Mouse (Mus musculus) hindbrain, embryonic 14.5 days (tissue): ENCODE results near the gene Epb41l2. TPM values are rescaled to one million over a fixed set of nuclear protein-coding genes. Genes with fewer than 3 reads are reported as not detected.

Experiments used
- ATAC-seq: fragments of 200-750 bp; cut with Nextera tagmentation; 2 replicates; pipeline ENCODE4 v1.8.0; 2017; ENCODE audit warnings: moderate number of reproducible peaks, mild to moderate bottlenecking, moderate TSS enrichment, moderate library complexity; ENCODE audit not compliant: low FRiP score
- DNase-seq: peaks from one replicate; pipeline ENCODE4 v3.0.0-alpha.2; 2015; ENCODE audit warnings: low spot score
- H3K27ac ChIP-seq: fragments of 300-500 bp; sonication (generic); 2 replicates; pipeline ENCODE4 v1.5.1; 2014; ENCODE audit warnings: mild to moderate bottlenecking, moderate library complexity
- H3K27me3 ChIP-seq: fragments of 300-500 bp; sonication (generic); 2 replicates; pipeline ENCODE4 v1.6.1; 2014; ENCODE audit warnings: mild to moderate bottlenecking, low read length, mixed read lengths; ENCODE audit not compliant: control insufficient read depth, insufficient read depth
- H3K36me3 ChIP-seq: fragments of 300-500 bp; sonication (generic); replicated peaks from 2 replicates; pipeline ENCODE4 v1.6.1; 2014; ENCODE audit not compliant: control insufficient read depth, insufficient read depth
- H3K4me1 ChIP-seq: fragments of 300-500 bp; sonication (generic); replicated peaks from 2 replicates; pipeline ENCODE4 v1.6.1; 2014; ENCODE audit warnings: antibody characterized with exemption, low read length, mixed read lengths; ENCODE audit not compliant: control insufficient read depth, insufficient read depth
- H3K4me2 ChIP-seq: fragments of 300-500 bp; sonication (generic); replicated peaks from 2 replicates; pipeline ENCODE4 v1.6.1; 2014; ENCODE audit warnings: mild to moderate bottlenecking, moderate library complexity
- H3K4me3 ChIP-seq: fragments of 300-500 bp; sonication (generic); replicated peaks from 2 replicates; pipeline ENCODE4 v1.5.1; 2014; ENCODE audit warnings: mild to moderate bottlenecking, low read length
- H3K9ac ChIP-seq: fragments of 300-500 bp; sonication (generic); 2 replicates; pipeline ENCODE4 v1.6.1; 2014
- H3K9me3 ChIP-seq: fragments of 300-500 bp; sonication (generic); 2 replicates; pipeline ENCODE4 v1.6.1; 2016; ENCODE audit warnings: low read length; ENCODE audit not compliant: control insufficient read depth
- WGBS: fragments of 180-500 bp; shearing (Covaris S2); extraction: QIAGEN DNeasy Blood & Tissue Kit; methylation state at CpG from one replicate; pipeline ENCODE4 v1.1.7; 2014; 5-methylcytosine and 5-hydroxymethylcytosine counted together
- polyA plus RNA-seq: library from polyadenylated mRNA; unstranded; fragments of >200 nt; fragmentation: Nextera tagmentation; extraction: Ambion mirVana; gene quantifications from 2 replicates; pipeline ENCODE4 v1.2.1, GENCODE M21; 2014

Epb41l2 gene
- polyA plus RNA-seq, 1 experiment from 2014 or later, result 31.0 TPM

DNA sequence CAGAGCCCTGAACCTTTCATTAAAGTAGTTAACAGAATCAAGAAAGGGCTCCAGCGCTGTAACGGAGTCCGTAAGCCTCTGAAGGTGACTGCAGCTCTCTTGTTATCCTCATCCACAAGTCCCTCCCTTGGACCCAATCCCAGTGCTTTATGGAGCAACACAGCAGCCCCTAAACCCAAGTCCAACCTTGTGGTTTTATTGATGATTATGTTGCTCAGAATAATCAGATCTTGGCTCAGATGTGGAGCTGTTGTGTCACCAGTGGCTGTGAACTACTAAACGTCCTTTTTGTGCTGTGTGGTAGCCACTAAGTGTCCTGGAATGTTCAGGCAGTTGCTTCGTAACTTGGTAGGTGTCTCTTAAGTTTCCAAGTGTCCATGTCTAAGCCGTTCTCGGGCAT, 33.2 kb downstream of the Epb41l2 start:
- Histone ChIP-seq H3K36me3 (no peaks in the 10 kb centered on the region), H3K9me3 (no peaks in the 10 kb centered on the region), H3K4me2 (no peak overlapping the region), H3K27ac (no peak overlapping the region), H3K4me3 (no peak overlapping the region), H3K4me1 (no peaks in the 10 kb centered on the region), H3K9ac (no peak overlapping the region), H3K27me3 (no peaks in the 10 kb centered on the region)
- ATAC-seq (no peak), DNase-seq (no peak)
- WGBS, result 90% methylated on average over 7 of the region's 7 CpGs

- Histone ChIP-seq H3K4me3 (no peak overlapping the region), H3K9ac (no peak overlapping the region), H3K9me3 (no peaks in the 10 kb centered on the region), H3K4me1 (no peaks in the 10 kb centered on the region), H3K27me3 (no peaks in the 10 kb centered on the region), H3K27ac (no peak overlapping the region), H3K36me3 (no peaks in the 10 kb centered on the region), H3K4me2 (no peak overlapping the region)
- 94% methylated on average over 1 of the region's 1 CpGs for WGBS
- ATAC-seq, result no peak
- no peak for DNase-seq
These were observed 34.1 kb downstream of the Epb41l2 start for GRCm38 (mm10) chr10:25393721-25394120.

DNA sequence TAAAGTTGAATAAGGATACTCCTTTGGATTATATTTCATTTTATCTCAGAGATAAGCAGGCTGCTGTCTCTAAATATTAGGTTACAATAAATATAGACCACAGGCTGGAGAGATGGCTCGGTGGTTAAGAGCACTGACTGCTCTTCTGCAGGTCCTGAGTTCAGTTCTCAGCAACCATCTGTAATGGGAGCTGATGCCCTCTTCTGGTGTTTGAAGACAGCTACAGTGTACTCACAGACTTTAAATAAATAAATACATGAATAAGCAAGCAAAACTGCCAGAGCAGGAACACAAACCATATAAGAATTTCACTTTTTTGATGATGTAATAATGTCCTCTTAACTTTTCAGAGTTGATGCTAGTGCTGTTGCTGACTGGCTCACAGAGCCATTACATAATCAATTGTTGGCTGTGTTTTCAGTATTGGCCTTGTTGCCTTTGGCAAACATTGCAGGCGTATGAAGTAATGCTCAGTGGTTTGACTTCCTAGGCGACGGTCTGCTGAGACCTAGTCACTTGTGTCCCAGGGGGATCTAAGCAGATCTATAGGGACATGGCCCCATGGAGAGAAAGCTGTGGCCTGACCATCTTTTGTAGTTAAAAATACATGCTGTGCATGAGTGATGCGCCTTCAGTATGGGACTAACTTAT, 35.8 kb downstream of the Epb41l2 start:
- H3K4me3 ChIP-seq, result no peak overlapping the region
- H3K9ac ChIP-seq, result no peak overlapping the region
- ATAC-seq (no peak), DNase-seq (no peak)
- H3K27me3 ChIP-seq, result no peaks in the 10 kb centered on the region
- 79% methylated on average over 5 of the region's 5 CpGs for WGBS
- no peaks in the 10 kb centered on the region for H3K36me3 ChIP-seq
- H3K4me2 ChIP-seq, result no peak overlapping the region
- H3K4me1 ChIP-seq, result no peaks in the 10 kb centered on the region
- H3K27ac ChIP-seq, result no peak overlapping the region
- H3K9me3 ChIP-seq, result no peaks in the 10 kb centered on the region

DNA sequence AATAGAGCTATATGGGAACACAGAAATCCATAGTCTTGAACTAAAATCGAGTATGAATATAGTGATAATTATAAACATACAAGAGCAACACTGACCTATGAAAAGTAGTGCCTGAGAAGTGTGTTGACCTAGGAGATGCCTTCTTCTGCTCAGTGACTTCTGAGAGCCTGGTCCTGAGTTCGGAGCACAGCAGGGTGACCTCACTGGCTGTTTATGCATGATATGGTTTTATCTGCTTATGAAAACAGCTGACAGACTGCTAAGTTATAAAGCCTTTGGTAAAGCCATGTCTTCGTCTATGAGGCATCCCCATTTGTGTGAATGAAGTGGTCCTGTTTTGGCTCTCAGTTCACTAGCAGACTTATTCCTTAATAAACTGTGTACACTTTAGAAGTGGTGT, 37.3 kb downstream of the Epb41l2 start:
- ATAC-seq, result no peak
- Histone ChIP-seq H3K9me3 (no peaks in the 10 kb centered on the region), H3K27ac (no peak overlapping the region), H3K36me3 (no peaks in the 10 kb centered on the region), H3K27me3 (no peaks in the 10 kb centered on the region), H3K4me3 (no peak overlapping the region), H3K9ac (no peak overlapping the region), H3K4me2 (no peak overlapping the region), H3K4me1 (no peaks in the 10 kb centered on the region)
- 88% methylated on average over 3 of the region's 3 CpGs for WGBS
- no peak for DNase-seq

- no peak for ATAC-seq
- WGBS, result 67% methylated on average over 14 of the region's 14 CpGs
- H3K4me2 ChIP-seq, result no peak overlapping the region
These were observed 38.4 kb downstream of the Epb41l2 start for GRCm38 (mm10) chr10:25397767-25398690.

GRCm38 (mm10) chr10:25399016-25399415, 39.4 kb downstream of the Epb41l2 start:
- 93% methylated on average over 4 of the region's 4 CpGs for WGBS
- Histone ChIP-seq H3K9ac (no peak overlapping the region), H3K27me3 (no peaks in the 10 kb centered on the region), H3K4me1 (no peaks in the 10 kb centered on the region), H3K4me3 (no peak overlapping the region), H3K36me3 (no peaks in the 10 kb centered on the region), H3K4me2 (no peak overlapping the region), H3K9me3 (no peaks in the 10 kb centered on the region), H3K27ac (no peak overlapping the region)
- no peak for DNase-seq
- ATAC-seq, result no peak

More at GRCm38 (mm10) chr10:25397767-25398690, 38.4 kb downstream of the Epb41l2 start:
- Histone ChIP-seq H3K27me3 (no peaks in the 10 kb centered on the region), H3K27ac (no peak overlapping the region), H3K4me3 (no peak overlapping the region), H3K36me3 (no peaks in the 10 kb centered on the region), H3K9ac (no peak overlapping the region), H3K4me1 (no peaks in the 10 kb centered on the region), H3K9me3 (no peaks in the 10 kb centered on the region)
- no peak for DNase-seq

DNA sequence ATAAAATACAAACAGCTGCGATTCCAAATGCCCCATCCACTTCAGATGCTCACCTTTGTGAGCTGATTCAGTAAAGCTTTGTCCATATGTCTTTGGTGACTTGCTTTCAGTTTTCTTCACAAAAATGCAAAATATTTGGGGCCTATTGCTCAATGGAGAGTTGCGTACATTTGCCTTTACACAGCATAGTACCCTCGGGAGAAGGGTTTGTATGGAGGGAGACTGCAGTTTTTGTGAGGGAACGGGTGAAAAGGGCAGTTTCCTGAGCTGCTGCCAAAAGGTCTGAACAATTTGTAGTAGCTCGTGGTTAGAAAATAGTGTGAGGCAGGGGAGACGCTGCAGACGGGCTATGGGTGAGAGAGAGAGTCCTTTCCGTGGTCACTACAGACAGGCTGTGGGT, 40.5 kb downstream of the Epb41l2 start:
- Histone ChIP-seq H3K4me2 (no peak overlapping the region), H3K4me3 (no peak overlapping the region), H3K9me3 (no peaks in the 10 kb centered on the region), H3K4me1 (no peaks in the 10 kb centered on the region), H3K36me3 (no peaks in the 10 kb centered on the region), H3K27me3 (no peaks in the 10 kb centered on the region), H3K9ac (no peak overlapping the region), H3K27ac (no peak overlapping the region)
- ATAC-seq (no peak), DNase-seq (no peak)
- 57% methylated on average over 8 of the region's 8 CpGs for WGBS

GRCm38 (mm10) chr10:25400646-25401045, 41.0 kb downstream of the Epb41l2 start:
- 95% methylated on average over 9 of the region's 9 CpGs for WGBS
- no peak for ATAC-seq

GRCm38 (mm10) chr10:25401356-25401755, 41.8 kb downstream of the Epb41l2 start:
- Histone ChIP-seq H3K27me3 (no peaks in the 10 kb centered on the region), H3K27ac (no peak overlapping the region), H3K9ac (no peak overlapping the region), H3K9me3 (no peaks in the 10 kb centered on the region), H3K4me1 (no peaks in the 10 kb centered on the region), H3K36me3 (no peaks in the 10 kb centered on the region), H3K4me2 (no peak overlapping the region), H3K4me3 (no peak overlapping the region)
- DNase-seq, result no peak
- WGBS, result 91% methylated on average over 2 of the region's 2 CpGs
- ATAC-seq, result no peak

More at GRCm38 (mm10) chr10:25400646-25401045, 41.0 kb downstream of the Epb41l2 start:
- no peaks in the 10 kb centered on the region for H3K4me1 ChIP-seq
- no peak for DNase-seq
- H3K27ac ChIP-seq, result no peak overlapping the region
- H3K4me3 ChIP-seq, result no peak overlapping the region
- H3K9ac ChIP-seq, result no peak overlapping the region
- H3K4me2 ChIP-seq, result no peak overlapping the region
- H3K36me3 ChIP-seq, result no peaks in the 10 kb centered on the region
- H3K27me3 ChIP-seq, result no peaks in the 10 kb centered on the region
- no peaks in the 10 kb centered on the region for H3K9me3 ChIP-seq
